Mouse (Mus musculus): ENCODE measurements around the gene Gnl3l.

DNA sequence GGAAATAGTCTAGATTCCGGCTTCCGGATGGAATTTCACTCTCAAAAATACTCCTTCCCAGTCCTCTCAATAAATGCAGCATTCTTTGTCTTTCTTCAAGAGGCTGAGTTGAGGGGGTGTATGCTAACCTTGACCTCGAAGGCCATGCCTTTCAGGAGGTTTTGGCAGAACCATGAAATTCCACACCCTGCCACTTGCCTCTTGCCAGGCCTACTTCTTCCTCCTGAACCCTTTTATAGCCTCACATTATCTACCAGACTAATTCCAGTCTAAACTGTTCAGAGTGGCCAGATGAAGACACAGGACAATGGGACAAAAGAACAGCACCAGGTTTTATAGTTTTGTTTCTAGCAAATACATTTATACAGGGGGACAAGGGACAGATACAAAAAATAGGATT is 14.3 kb upstream of the Gnl3l start:
- TF ChIP-seq CTCF (IDR thresholded peaks at IDR 0.05; ENCODE audit: low read depth), result no peak
- no peak for TF ChIP-seq EP300 (optimal IDR thresholded peaks at IDR 0.05)
